Mouse (Mus musculus) small intestine, adult 2 months (tissue): Measurements from ENCODE around the gene Abcb8.

ENCODE experiments used
- CTCF ChIP-seq: fragments of 200-500 bp; IDR thresholded peaks from 2 replicates; pipeline ENCODE4 v1.5.1; 2012; ENCODE audit warnings: low read depth, mild to moderate bottlenecking, control low read depth, inconsistent platforms, low read length, moderate library complexity, mixed read lengths; ENCODE audit not compliant: insufficient replicate concordance, insufficient read length; ENCODE audit errors: extremely low read depth
- POLR2A ChIP-seq: fragments of 200-500 bp; IDR thresholded peaks from 2 replicates; pipeline ENCODE4 v1.6.1; 2012; ENCODE audit warnings: low read depth, mild to moderate bottlenecking, control low read depth, inconsistent platforms, low read length, moderate library complexity

DNA sequence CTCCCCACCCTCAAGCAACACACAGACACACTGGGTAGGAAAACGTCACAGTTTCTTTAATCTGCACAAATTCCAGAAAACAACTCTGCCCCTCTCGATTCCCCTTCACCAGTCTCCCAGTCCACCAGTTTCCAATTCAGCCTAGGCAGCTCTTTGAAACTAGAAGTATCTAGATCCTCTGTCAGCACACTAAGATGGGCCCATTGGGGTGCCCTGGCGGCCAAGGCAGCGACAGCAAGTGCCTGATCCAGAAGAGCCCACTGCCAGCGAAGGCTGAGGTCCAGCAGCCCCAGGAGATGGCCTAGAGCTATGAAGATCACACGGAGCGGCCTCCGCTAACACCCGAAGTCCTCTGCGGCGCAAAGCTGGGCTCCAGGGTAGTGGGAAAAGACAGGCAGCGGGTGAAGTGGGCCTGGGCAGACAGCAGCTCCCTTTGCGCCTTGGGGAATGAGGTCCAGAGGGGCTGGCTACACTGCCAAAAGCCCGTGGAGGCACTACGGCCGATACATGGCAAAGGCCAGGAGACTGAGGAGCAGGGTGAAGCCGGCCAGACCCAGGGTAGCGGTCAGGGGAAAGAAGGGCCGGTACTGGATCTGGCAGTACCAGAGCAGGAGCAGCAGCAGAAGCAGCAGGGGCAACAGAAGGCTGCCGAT lies 52.1 kb downstream of the Abcb8 start:
- no peak for TF ChIP-seq CTCF
- TF ChIP-seq POLR2A, result no peak
